Mouse (Mus musculus): ENCODE results near the gene Dok1.

The Dok1 gene

GRCm38 (mm10) chr6:83033249-83034185 lies at the start of gene Dok1, which contains the start of gene Loxl3:
Dok1 (minus strand) TSS chr6:83033471.
Loxl3 (plus strand) TSS chr6:83034173.
- peak; percentile 78 to 81 for DNase-seq (ENCODE audit: low spot score in 2 of 2)

- DNase-seq (ENCODE audit: low spot score in 2 of 2), result no peak
These were observed 46.9 kb upstream of the Dok1 start for GRCm38 (mm10) chr6:83080210-83080609.

- peak; percentile 96 to 99 for DNase-seq (ENCODE audit: low spot score in 2 of 2)
These were observed 45.1 kb upstream of the Dok1 start for GRCm38 (mm10) chr6:83078324-83078858.

- DNase-seq (ENCODE audit: low spot score in 2 of 2), result peak in 1 of 2 experiments; percentile 53
These were observed 44.5 kb upstream of the Dok1 start, which contains the start of gene Pcgf1 for GRCm38 (mm10) chr6:83077630-83078323. Pcgf1 (plus strand) TSS chr6:83077869.

- no peak for DNase-seq (ENCODE audit: low spot score in 2 of 2)
These were observed 41.7 kb upstream of the Dok1 start for GRCm38 (mm10) chr6:83074979-83075378.

- no peak for DNase-seq (ENCODE audit: low spot score in 2 of 2)
These were observed 37.9 kb upstream of the Dok1 start for GRCm38 (mm10) chr6:83071220-83071619.

- DNase-seq (ENCODE audit: low spot score in 2 of 2), result no peak
These were observed 37.3 kb upstream of the Dok1 start for GRCm38 (mm10) chr6:83070311-83071219.

GRCm38 (mm10) chr6:83070247-83070310 lies 36.8 kb upstream of the Dok1 start, which contains the start of gene Tlx2:
Tlx2 (minus strand) TSS chr6:83070293.
- no peak for DNase-seq (ENCODE audit: low spot score in 2 of 2)

- no peak for DNase-seq (ENCODE audit: low spot score in 2 of 2)
These were observed 36.4 kb upstream of the Dok1 start for GRCm38 (mm10) chr6:83069488-83070246.

- DNase-seq (ENCODE audit: low spot score in 2 of 2), result no peak
These were observed 35.6 kb upstream of the Dok1 start for GRCm38 (mm10) chr6:83068706-83069487.

GRCm38 (mm10) chr6:83068221-83068620 lies 35.0 kb upstream of the Dok1 start:
- DNase-seq (ENCODE audit: low spot score in 2 of 2), result no peak

GRCm38 (mm10) chr6:83066441-83066840 lies 33.2 kb upstream of the Dok1 start:
- DNase-seq (ENCODE audit: low spot score in 2 of 2), result no peak

- DNase-seq (ENCODE audit: low spot score in 2 of 2), result no peak
These were observed 32.7 kb upstream of the Dok1 start for GRCm38 (mm10) chr6:83065995-83066394.

GRCm38 (mm10) chr6:83058725-83059124 lies 25.5 kb upstream of the Dok1 start:
- no peak for DNase-seq (ENCODE audit: low spot score in 2 of 2)

GRCm38 (mm10) chr6:83057790-83058189 lies 24.5 kb upstream of the Dok1 start, which contains the start of gene Dqx1:
Dqx1 (plus strand) TSS chr6:83057844.
- DNase-seq (ENCODE audit: low spot score in 2 of 2), result no peak

- no peak for DNase-seq (ENCODE audit: low spot score in 2 of 2)
These were observed 21.7 kb upstream of the Dok1 start, which contains the start of gene Htra2 for GRCm38 (mm10) chr6:83054871-83055431. Htra2 (minus strand) TSS chr6:83055273.

GRCm38 (mm10) chr6:83054074-83054851 lies 21.0 kb upstream of the Dok1 start, which contains the start of gene Aup1:
Aup1 (plus strand) TSS chr6:83054521.
- DNase-seq (ENCODE audit: low spot score in 2 of 2), result peak; percentile 95 to 96

GRCm38 (mm10) chr6:83053136-83053960 lies 20.1 kb upstream of the Dok1 start:
- no peak for DNase-seq (ENCODE audit: low spot score in 2 of 2)

All from urinary bladder, postnatal 4 days (tissue).